Comparison of ENCODE assay signal across 22 mouse cellular contexts in the genomic region with DNA sequence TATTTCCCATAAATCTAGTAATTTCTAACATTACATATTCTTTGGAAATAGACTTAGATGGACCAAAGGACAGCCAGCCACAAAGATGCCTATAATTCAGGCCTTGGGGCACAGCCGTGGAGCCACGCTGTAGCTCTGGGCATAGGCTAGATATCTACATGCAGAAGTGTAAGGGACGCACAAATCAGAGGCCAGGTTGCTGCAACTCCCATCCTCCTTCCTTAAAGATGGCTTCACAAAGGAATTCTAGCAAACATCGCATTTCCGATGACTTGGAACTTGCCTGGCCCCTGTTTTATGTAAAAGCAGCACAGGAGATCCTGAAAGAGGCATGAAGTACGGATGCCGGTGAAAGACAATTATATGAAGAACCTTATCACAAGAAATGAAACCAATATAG. TPM values are rescaled to one million over a fixed set of nuclear protein-coding genes. Genes with fewer than 3 reads are reported as not detected.
DNase-seq lines count a peak whose midpoint lies in the region; ATAC-seq and TF ChIP-seq lines count a peak whose summit lies in the region.
"Had no signal": no experiment of that assay in that cellular context is flagged by ENCODE, and none has a peak within 500 bp of the region (broad histone marks: within the 10 kb centered on the region; RNA-seq: fewer than 3 reads in every experiment).

No protein-coding gene starts in this region.

- DNase-seq in midbrain, embryonic 10.5 days (ENCODE audit: low spot score): peak; percentile 45
- DNase-seq in midbrain, postnatal 0 days (ENCODE audit: low spot score): no peak
- peak; percentile 21 for DNase-seq in retina, postnatal 1 day
- DNase-seq in thymus, postnatal 4 days: no peak
- no peak for DNase-seq in left cerebral cortex, postnatal 36 days (ENCODE audit: low spot score in 2 of 2)
- DNase-seq: adrenal gland, postnatal 14 days; cerebellum, adult 18-20 months; gastrocnemius, postnatal 25 days; kidney, postnatal 10 days; spleen, adult 18-20 months had no signal

- intact Hi-C loops in left cerebral cortex, postnatal 36 days (cut with DNase I): no loop called here

- no peak for TF ChIP-seq CTCF in midbrain, postnatal 0 days (IDR thresholded peaks at IDR 0.05)

- no peak overlapping the region for H3K27ac ChIP-seq in midbrain, embryonic 10.5 days (replicated peaks)
- no peak overlapping the region for H3K27ac ChIP-seq in midbrain, postnatal 0 days (ENCODE audit: low read depth, low read length)
- H3K27ac ChIP-seq in embryonic facial prominence, embryonic 12.5 days: peak overlapping the region; percentile 88
- H3K27ac ChIP-seq in forebrain, embryonic 16.5 days (ENCODE audit: low read length): peak overlapping the region; percentile 94
- H3K27ac ChIP-seq: hindbrain, embryonic 13.5 days; left cerebral cortex, adult 2 months; limb, embryonic 15.5 days; macrophage had no signal

- peaks cover 100% of the 10 kb centered on the region for H3K27me3 ChIP-seq in midbrain, embryonic 10.5 days (ENCODE audit: low read depth, poor library complexity, severe bottlenecking)
- H3K27me3 ChIP-seq in midbrain, postnatal 0 days (ENCODE audit: insufficient read depth, low read length): peaks cover 84% of the 10 kb centered on the region
- H3K27me3 ChIP-seq in embryonic facial prominence, embryonic 12.5 days: peaks cover 72% of the 10 kb centered on the region
- H3K27me3 ChIP-seq in forebrain, embryonic 16.5 days (replicated peaks; ENCODE audit: control insufficient read depth, insufficient read depth, low read length): peaks cover 39% of the 10 kb centered on the region
- H3K27me3 ChIP-seq: Patski had no signal

- no peak overlapping the region for H3K4me2 ChIP-seq in midbrain, postnatal 0 days (ENCODE audit: low read depth, low read length, poor library complexity, severe bottlenecking)
- peak overlapping the region; percentile 72 for H3K4me2 ChIP-seq in embryonic facial prominence, embryonic 12.5 days (replicated peaks)
- H3K4me2 ChIP-seq in forebrain, embryonic 16.5 days (ENCODE audit: low read length): peak overlapping the region; percentile 48
- H3K4me2 ChIP-seq: hindbrain, embryonic 13.5 days; limb, embryonic 15.5 days had no signal

- H3K36me3 ChIP-seq in midbrain, embryonic 10.5 days: no peaks in the 10 kb centered on the region
- no peaks in the 10 kb centered on the region for H3K36me3 ChIP-seq in midbrain, postnatal 0 days (ENCODE audit: insufficient read depth, low read length)
- H3K36me3 ChIP-seq in embryonic facial prominence, embryonic 12.5 days: no peaks in the 10 kb centered on the region
- no peaks in the 10 kb centered on the region for H3K36me3 ChIP-seq in forebrain, embryonic 16.5 days (ENCODE audit: control insufficient read depth, insufficient read depth)
- H3K36me3 ChIP-seq: hindbrain, embryonic 13.5 days; limb, embryonic 15.5 days had no signal

- no peak overlapping the region for H3K9ac ChIP-seq in midbrain, postnatal 0 days (replicated peaks; ENCODE audit: low read length, poor library complexity, severe bottlenecking)
- peak overlapping the region; percentile 38 for H3K9ac ChIP-seq in embryonic facial prominence, embryonic 12.5 days
- H3K9ac ChIP-seq in forebrain, embryonic 16.5 days (replicated peaks; ENCODE audit: low read depth, low read length): peak overlapping the region; percentile 65
- H3K9ac ChIP-seq: hindbrain, embryonic 13.5 days; limb, embryonic 15.5 days had no signal

- no peak overlapping the region for H3K4me3 ChIP-seq in midbrain, embryonic 10.5 days
- no peak overlapping the region for H3K4me3 ChIP-seq in midbrain, postnatal 0 days (ENCODE audit: low read depth, low read length)
- peak overlapping the region; percentile 69 for H3K4me3 ChIP-seq in embryonic facial prominence, embryonic 12.5 days
- H3K4me3 ChIP-seq in forebrain, embryonic 16.5 days (replicated peaks; ENCODE audit: low read length): peak overlapping the region; percentile 74
- H3K4me3 ChIP-seq: erythroblast, embryonic 14.5 days; hindbrain, embryonic 13.5 days; left cerebral cortex, adult 2 months; limb, embryonic 15.5 days; myocyte had no signal

- WGBS in midbrain, embryonic 10.5 days: 9% methylated on average over 7 of the region's 7 CpGs
- WGBS in midbrain, postnatal 0 days: 6% methylated on average over 7 of the region's 7 CpGs
- 25% methylated on average over 7 of the region's 7 CpGs for WGBS in embryonic facial prominence, embryonic 12.5 days
- WGBS in forebrain, embryonic 16.5 days: 16% methylated on average over 7 of the region's 7 CpGs

- no peaks in the 10 kb centered on the region for H3K9me3 ChIP-seq in midbrain, embryonic 10.5 days (replicated peaks)
- no peaks in the 10 kb centered on the region for H3K9me3 ChIP-seq in midbrain, postnatal 0 days (ENCODE audit: low read length)
- no peaks in the 10 kb centered on the region for H3K9me3 ChIP-seq in embryonic facial prominence, embryonic 12.5 days
- no peaks in the 10 kb centered on the region for H3K9me3 ChIP-seq in forebrain, embryonic 16.5 days (ENCODE audit: control insufficient read depth, low read length)
- H3K9me3 ChIP-seq: hindbrain, embryonic 13.5 days; limb, embryonic 15.5 days had no signal

- no peak for ATAC-seq in midbrain, postnatal 0 days (ENCODE audit: low FRiP score)
- ATAC-seq in embryonic facial prominence, embryonic 12.5 days (ENCODE audit: insufficient number of reproducible peaks, insufficient read depth, low FRiP score, low TSS enrichment): no peak
- ATAC-seq in forebrain, embryonic 16.5 days: no peak
- ATAC-seq: activated CD4-positive, CD25-positive, alpha-beta regulatory T cell, adult 4 months; intestine, embryonic 16.5 days; Patski had no signal

- H3K4me1 ChIP-seq in midbrain, embryonic 10.5 days: peaks cover 41% of the 10 kb centered on the region
- 0 out of 2 replicates have a peak, but pooled peaks cover 5% of the 10 kb centered on the region for H3K4me1 ChIP-seq in midbrain, postnatal 0 days (ENCODE audit: insufficient read depth, low read length)
- H3K4me1 ChIP-seq in embryonic facial prominence, embryonic 12.5 days: peaks cover 20% of the 10 kb centered on the region; the same call in 1 of the 2 replicates
- peaks cover 22% of the 10 kb centered on the region for H3K4me1 ChIP-seq in forebrain, embryonic 16.5 days (replicated peaks; ENCODE audit: control insufficient read depth, insufficient read depth, low read length)

RNA-seq across cellular contexts. Expression of gene Dlx5, which starts 5.2 kb away (rescaled TPM):
- 4.5 and 8.9 TPM in 2 replicates for polyA plus RNA-seq in midbrain, embryonic 10.5 days (2016; fragmentation: Nextera tagmentation; extraction: Ambion mirVana)
- 0.49 and 0.76 TPM in 2 replicates for total RNA-seq in midbrain, postnatal 0 days (2014; rRNA removed)
- polyA plus RNA-seq in midbrain, postnatal 0 days (2015; fragmentation: Nextera tagmentation; extraction: Ambion mirVana): 3.3 and 6.7 TPM in 2 replicates
- polyA plus RNA-seq in embryonic facial prominence, embryonic 12.5 days (2016; fragmentation: Nextera tagmentation; extraction: Ambion mirVana): 70.1 and 103 TPM in 2 replicates
- polyA plus RNA-seq in forebrain, embryonic 16.5 days (2015; fragmentation: Nextera tagmentation; extraction: Ambion mirVana): 74.3 and 75.7 TPM in 2 replicates
- total RNA-seq in left cerebral cortex, postnatal 36 days (2021): 1 to 10 TPM; 7.4 to 9.6 TPM
- total RNA-seq: gastrocnemius, postnatal 25 days had no signal
- polyA plus RNA-seq: activated CD4-positive, CD25-positive, alpha-beta regulatory T cell, adult 4 months; erythroblast, embryonic 14.5 days; macrophage; myocyte had no signal

RNA-seq across cellular contexts. Expression of gene Dlx6, which starts 13.6 kb away (rescaled TPM):
- polyA plus RNA-seq in midbrain, embryonic 10.5 days (2016; fragmentation: Nextera tagmentation; extraction: Ambion mirVana): 0.48 and 0.79 TPM in 2 replicates
- total RNA-seq in midbrain, postnatal 0 days (2014; rRNA removed): 0.57 and 1.5 TPM in 2 replicates
- 0.81 and 1.1 TPM in 2 replicates for polyA plus RNA-seq in midbrain, postnatal 0 days (2015; fragmentation: Nextera tagmentation; extraction: Ambion mirVana)
- polyA plus RNA-seq in embryonic facial prominence, embryonic 12.5 days (2016; fragmentation: Nextera tagmentation; extraction: Ambion mirVana): 8.0 and 13.5 TPM in 2 replicates
- 7.2 and 12.6 TPM in 2 replicates for polyA plus RNA-seq in forebrain, embryonic 16.5 days (2015; fragmentation: Nextera tagmentation; extraction: Ambion mirVana)
- total RNA-seq in left cerebral cortex, postnatal 36 days (2021): 10 to 100 TPM; 10.5 to 15.6 TPM
- total RNA-seq: adrenal gland, postnatal 14 days; gastrocnemius, postnatal 25 days had no signal
- polyA plus RNA-seq: activated CD4-positive, CD25-positive, alpha-beta regulatory T cell, adult 4 months; erythroblast, embryonic 14.5 days; hindbrain, embryonic 13.5 days; intestine, embryonic 16.5 days; liver, embryonic 16.5 days; macrophage; myocyte had no signal

Comparison
In these comparisons a context has a peak if more than half of its experiments do, and no peak if none do; other contexts are left out.
1. DNase-seq: peak in midbrain, embryonic 10.5 days (single experiment) and retina, postnatal 1 day (single experiment); none in midbrain, postnatal 0 days (single experiment), thymus, postnatal 4 days (single experiment) and left cerebral cortex, postnatal 36 days (0 of 2).
2. H3K27ac ChIP-seq: peak in embryonic facial prominence, embryonic 12.5 days (single experiment) and forebrain, embryonic 16.5 days (single experiment); none in midbrain, embryonic 10.5 days (single experiment) and midbrain, postnatal 0 days (single experiment).
3. H3K4me3 ChIP-seq: peak in embryonic facial prominence, embryonic 12.5 days (single experiment) and forebrain, embryonic 16.5 days (single experiment); none in midbrain, embryonic 10.5 days (single experiment) and midbrain, postnatal 0 days (single experiment).